Mouse (Mus musculus): ENCODE data around the gene AC161166.1.
"Not testable (repeated sequence)": the region's sequence is repeated elsewhere in the genome, so short reads cannot be mapped to it uniquely, and the experiment has no call there.

The AC161166.1 gene

DNA sequence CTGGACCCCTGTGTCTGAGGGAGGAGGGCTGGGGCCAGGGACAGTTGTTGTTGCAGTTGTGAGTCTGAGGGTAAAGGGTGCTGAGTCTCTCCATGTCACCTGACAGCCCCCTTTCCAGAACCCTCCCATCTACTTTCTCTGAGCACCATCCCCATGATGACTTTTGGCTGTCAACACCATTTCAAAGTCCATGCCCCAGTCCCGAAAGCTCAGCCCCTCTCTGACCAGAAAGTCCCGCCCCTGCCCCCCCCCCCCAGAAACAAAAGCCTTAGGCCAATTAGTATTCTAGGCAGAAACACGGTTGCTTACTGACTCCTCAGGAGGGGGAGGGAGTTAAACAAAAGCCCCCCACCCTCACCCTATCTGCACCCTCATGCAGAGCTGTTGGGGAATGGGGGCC lies 24.9 kb downstream of the AC161166.1 start:
- intact Hi-C loops (cut with DNase I): no loop called here

GRCm38 (mm10) chr7:24486654-24487130 lies 25.6 kb downstream of the AC161166.1 start:
- intact Hi-C loops (cut with DNase I): no loop called here

DNA sequence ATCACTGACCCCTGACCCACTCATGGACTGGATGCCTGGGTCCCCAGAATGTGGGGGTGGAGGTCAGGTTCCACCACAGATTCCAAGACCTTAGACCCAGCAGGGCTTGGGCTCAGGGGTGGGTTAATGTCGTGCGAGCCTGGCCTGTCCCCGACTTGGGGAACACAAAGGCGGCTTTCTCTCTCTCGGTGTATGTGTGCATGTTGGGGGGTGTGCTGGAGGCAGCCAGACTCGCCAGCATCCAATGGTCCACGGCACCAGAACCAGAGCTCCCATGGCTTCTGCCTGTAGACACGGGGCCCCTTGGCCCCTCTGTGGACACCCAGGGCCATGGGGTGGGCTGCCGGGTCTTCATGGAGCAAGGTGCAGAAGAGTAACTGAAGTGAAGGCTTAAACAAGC lies 26.8 kb downstream of the AC161166.1 start:
- intact Hi-C loops (cut with DNase I): no loop called here

DNA sequence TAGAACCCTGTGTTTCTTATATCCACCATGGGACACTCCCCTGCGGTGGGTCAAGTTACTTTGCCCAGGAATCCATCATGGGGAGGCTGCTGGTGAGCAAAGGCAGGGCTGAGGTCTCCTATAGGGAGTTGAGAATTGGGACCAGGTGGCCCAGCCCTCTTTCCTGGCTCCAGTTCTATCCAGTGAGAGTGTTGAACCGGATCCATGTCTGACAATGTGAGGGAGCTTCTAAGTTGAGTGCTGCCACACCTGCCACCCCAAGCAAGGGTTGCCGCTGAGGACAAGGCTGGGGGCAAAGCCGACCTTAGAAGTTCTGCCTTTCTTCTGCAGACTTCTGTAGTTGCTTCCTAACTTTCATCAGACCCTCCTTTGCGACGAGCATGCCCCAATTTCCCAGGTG lies 29.0 kb downstream of the AC161166.1 start:
- intact Hi-C loops (cut with DNase I): not testable (repeated sequence)

DNA sequence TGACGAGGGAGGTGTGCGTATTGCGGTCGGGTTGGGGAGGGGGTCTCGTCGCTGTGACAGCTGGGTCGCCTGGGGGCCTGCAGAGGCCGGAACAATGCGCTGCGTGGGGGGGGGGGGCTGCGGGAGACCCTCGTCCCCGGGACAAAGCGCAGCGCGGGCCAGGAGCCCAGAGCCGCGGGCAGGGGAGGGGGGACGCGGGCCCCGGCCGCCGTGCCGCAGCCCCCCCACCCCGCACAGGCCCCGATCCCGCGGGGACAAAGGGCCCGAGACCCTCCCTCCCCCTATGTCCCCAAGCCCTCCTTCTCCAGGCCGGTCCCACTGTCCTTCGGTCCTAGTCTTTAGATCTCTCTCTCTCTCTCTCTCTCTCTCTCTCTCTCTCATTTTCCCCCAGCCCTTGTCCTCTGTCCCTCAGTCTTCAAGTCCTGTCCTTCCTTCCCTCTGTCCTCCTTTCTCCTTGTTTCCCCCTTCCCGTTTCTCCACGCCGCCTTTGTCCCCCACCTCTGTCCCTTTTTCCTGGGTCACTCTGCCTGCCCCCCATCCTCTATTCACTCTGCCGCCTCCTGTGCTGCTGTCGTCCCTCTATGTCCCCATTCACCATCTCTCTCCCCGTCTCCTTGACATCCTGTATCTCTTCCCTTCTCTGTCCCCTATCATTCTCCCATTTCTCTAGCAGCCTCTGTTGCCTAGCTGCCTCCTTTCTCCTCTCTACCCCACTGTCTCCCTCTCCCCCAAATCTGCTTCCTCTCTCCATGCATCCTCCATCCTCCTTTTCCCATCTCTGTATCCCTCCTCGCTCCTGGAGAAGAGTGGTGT lies 29.8 kb downstream of the AC161166.1 start:
- intact Hi-C loops (cut with DNase I): no loop called here

- intact Hi-C loops (cut with DNase I): no loop called here
Observed at GRCm38 (mm10) chr7:24481474-24482207, 30.6 kb downstream of the AC161166.1 start, which contains the start of gene Cadm4. Gene Cadm4, plus strand, starts transcription at chr7:24482023.

- intact Hi-C loops (cut with DNase I): no loop called here
Observed at GRCm38 (mm10) chr7:24480986-24481473, 31.2 kb downstream of the AC161166.1 start.

DNA sequence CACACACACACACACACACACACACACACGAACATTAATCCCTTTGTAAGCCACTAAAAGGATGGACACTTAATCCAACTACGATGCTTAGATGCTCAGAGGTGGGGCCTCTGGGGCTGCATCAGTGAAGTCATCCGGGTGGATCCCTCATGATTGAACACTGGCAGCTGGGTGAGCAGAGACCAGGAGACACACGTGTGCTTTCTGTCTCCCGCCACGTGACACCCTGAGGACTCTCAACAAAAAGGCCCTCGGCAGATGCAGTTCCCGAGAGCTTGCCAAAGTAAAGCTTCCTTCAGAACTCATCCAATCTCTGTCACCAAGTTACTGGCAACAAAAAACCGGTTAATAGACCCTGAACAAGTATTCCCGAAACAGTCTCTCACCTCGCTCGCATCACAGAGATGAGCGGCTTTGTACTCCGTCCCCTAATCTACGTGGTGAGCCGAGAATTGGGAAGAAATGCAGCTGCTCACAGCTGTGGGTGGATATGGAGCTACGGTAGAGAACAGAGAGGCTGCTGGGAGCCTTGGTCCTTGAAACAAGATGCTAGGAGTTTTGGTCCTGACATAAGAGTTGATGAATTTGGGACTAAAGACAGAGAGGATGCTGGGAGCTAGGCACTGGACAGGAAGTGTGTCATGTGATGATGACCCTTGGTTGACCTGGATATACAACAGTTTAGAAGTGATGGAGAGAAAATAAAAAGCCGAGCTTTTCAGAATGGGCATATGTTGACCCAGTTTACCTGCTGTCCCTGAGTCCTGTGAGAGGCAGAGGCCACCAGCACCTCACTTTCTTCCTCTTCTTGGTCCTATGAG lies 31.9 kb downstream of the AC161166.1 start:
- intact Hi-C loops (cut with DNase I): no loop called here

- intact Hi-C loops (cut with DNase I): loop anchor here (5.0 kb wide), 1 partner anchor 37 kb away; no protein-coding TSS in a partner anchor
Observed at GRCm38 (mm10) chr7:24479685-24480084, 32.6 kb downstream of the AC161166.1 start.

DNA sequence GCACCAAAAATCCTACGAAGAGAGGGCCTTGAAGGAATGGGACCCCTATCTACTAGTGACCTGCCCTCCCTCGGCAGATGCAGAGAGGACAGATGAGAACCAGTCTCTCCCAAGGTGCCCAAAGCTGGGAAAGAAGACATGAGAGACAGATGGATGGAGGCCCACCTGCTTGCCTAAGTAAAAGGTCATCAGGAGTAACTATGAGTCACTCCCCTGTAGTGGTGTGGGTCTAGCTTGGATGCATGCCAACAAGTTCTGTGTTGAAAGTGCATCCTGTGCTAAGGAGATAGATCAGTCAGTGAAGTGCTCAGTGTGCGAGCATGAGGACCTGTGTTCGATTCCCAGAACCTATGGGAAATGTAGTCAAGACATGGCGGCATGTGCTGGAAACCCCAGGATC lies 33.3 kb downstream of the AC161166.1 start:
- intact Hi-C loops (cut with DNase I): loop anchor here (5.0 kb wide), 1 partner anchor 37 kb away; no protein-coding TSS in a partner anchor

DNA sequence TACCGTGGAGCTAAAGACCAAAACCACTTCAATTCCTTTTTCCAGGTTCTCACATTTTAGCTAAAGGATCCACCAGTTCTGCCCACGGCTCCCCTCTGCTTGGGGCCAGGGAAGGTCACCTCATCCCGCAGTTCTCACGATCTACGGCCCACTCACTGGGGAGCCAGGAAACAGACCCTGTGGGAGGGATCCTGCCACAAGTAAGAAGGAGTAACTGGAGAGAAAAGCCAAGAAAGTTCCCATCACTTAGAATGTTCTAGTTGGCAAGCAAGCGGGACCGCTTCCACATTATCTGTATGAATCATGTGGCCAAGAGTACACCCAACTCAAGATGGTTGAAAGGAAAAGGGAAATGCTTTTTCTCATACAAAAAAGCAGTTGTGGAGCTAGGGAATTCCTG lies 35.4 kb downstream of the AC161166.1 start:
- intact Hi-C loops (cut with DNase I): loop anchor here (5.0 kb wide), 1 partner anchor 35 kb away; no protein-coding TSS in a partner anchor

DNA sequence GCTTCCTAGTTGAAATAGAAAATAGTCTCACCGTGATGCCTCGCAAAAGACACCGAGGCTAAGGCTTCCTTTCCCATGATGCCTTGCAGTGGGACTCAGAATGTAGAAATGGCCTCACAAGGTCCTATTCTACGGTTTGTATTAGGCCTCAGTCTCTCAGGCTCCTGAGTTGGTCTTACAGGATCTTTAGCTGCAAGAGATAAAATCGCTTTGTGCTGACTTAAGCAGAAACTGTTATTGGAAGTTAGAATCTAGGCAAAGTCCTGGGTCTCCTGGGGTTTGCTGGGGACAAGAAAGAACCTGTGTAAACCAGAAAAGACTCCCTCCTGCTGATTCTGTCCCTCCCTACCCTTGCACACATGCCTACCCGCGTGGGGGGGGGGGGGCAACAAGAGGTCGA lies 35.9 kb downstream of the AC161166.1 start:
- intact Hi-C loops (cut with DNase I): loop anchor here (5.0 kb wide), 1 partner anchor 34 kb away; no protein-coding TSS in a partner anchor

DNA sequence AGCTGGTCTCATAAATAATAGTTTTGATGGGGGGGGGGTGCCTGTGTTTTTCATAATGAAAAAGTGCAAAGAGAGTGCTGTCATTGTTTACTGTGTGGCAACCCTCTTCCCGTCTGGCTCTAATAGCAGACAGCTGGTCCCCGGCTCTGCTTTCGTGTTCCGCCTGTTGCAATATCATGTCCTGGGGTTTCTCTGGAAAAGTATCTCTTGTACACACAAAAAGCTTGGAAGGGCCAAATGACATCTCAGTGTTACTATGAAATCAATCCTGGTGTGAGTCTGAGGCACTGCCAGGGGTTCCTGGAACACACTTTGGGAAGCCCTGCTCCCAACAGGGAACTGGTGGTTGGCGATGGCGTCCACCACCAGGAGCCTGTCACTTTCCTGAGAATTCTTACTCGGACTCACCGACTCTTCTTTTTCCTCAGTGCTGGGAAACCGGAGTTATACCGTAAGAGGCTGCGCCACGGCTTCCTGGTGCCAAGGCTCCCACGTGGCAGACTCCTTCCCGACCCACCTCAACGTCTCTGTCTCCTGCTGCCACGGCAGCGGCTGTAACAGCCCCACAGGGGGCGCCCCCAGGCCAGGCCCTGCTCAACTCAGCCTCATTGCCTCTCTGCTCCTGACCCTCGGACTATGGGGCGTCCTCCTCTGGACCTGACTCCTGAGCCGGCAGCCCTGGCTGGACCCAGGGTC lies 37.3 kb downstream of the AC161166.1 start:
- intact Hi-C loops (cut with DNase I): loop anchor here (5.0 kb wide), 1 partner anchor 33 kb away; no protein-coding TSS in a partner anchor

DNA sequence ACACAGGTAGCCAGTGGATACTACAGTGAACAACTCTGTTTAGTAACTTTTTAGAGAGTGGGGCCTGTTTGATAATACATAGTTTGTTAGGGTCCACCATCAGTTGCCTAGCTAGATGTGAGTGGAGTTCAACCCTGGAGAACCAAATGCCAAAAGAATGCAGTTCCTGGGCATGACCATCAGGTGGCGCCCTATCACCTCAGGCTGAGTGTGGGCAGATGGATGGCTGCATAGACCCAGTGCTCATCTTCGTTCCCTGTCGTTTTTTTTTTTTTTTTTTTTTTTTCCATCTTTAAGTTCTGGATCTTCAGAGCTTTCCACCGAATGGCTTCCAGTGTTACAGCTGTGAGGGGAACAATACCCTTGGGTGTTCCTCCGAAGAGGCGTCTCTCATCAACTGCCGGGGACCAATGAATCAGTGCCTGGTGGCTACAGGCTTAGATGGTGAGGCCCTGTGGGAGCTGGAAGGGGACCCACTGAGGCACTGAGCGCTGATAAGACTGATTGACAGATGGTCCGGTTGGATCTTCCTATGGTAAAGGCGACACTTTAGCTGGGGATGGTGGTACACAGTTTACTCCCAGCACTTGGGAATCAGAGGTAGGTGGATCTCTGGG lies 38.2 kb downstream of the AC161166.1 start:
- intact Hi-C loops (cut with DNase I): no loop called here

DNA sequence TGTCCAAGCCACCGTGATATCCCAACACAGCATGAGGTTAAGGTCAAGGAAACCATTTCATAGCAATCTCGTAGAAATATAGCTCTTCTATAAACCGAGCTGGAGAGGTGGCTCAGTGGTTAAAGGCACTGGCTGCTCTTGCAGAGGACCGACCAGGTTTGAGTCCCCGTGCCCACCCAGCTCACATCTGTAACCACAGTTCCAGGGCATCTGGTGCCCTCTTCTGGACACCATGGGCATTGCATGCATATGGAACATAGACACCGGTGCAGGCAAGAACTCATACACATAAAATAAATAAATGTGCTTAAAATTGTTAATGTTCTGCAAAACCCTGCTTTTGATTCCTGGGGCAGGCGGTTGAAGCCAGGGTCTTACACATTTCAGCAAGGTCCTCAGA lies 39.3 kb downstream of the AC161166.1 start:
- intact Hi-C loops (cut with DNase I): no loop called here

- intact Hi-C loops (cut with DNase I): no loop called here
Observed at GRCm38 (mm10) chr7:24472442-24472841, 39.8 kb downstream of the AC161166.1 start.

- intact Hi-C loops (cut with DNase I): no loop called here
Observed at GRCm38 (mm10) chr7:24470356-24470755, 41.9 kb downstream of the AC161166.1 start.

DNA sequence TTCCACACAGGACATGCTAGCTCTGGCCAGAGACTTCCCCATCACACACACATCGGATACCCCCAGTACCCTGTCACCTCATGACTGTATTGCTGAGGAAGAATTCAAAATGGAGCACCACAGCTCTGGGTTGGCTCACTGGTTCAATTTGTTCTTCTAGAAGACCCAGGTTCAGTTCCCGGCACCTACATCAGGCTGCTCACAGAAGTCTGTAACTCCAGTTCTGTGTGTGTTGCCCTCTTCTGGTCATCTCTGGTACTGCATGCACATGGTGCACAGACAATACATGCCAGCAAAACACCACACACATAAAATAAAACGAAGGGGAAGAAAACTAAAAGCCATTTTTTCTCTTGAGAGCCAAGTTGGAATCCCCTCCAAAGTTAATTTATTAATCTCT lies 43.1 kb downstream of the AC161166.1 start:
- intact Hi-C loops (cut with DNase I): no loop called here

DNA sequence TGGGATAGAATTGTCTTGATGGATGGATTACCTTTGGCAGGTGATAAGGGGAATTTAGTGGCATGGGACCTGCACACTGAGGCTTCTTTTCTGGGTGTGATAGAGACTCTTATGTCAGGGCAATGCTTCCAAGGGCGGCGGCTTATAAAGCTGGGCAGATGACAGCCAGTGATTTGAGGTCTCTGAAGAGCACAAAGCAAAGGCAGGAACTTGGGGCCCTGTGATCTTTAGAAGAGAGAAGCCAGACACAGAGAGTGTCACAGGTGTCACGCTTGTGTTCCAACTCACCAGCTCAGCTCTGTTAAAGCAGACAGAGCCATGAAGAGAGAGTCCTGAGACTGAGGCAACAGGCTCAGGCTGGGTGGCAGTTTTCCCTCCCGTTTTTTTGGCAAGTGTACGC lies 44.4 kb downstream of the AC161166.1 start:
- intact Hi-C loops (cut with DNase I): no loop called here

DNA sequence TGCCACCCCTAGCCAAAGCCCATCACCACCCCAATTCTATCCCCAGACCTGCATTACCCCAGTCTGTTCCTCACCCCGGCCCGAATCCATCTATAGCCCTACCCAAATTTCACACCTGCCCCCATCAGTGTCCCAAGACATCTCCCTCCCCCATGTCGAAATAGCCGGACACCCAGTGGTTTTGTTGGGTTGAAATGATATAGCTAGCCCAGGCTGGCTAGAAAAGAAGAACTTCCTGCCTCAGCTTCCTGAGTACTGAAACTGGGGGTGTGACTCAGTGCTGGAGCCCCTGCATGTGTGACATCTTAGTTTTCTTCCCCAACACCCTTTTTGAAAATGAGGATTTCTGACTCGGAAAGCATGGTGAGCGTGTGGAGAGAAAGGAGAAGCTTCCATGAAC lies 45.4 kb downstream of the AC161166.1 start:
- intact Hi-C loops (cut with DNase I): no loop called here
